28 mouse cellular contexts compared by ENCODE assay signal in the genomic region with DNA sequence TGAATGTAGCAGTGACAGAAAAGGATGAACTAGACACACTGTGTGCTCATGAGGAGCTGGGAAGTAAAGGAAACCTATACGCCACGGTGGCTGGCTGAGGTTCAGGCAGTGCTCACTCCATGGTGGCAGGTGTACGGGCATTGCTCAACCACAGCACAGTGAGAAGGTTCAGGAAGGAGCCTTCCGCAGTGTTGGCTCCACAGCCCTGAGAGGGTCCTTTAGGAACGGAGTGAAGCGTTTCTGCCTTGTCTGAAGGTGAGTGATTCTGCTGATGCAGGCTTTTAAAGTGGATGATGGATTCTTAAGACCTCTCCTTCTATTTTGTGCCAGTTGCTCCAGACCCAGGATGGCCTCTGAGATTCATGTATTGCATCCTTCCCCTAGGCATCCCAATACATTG.
"Had no signal": no experiment of that assay in that cellular context is flagged by ENCODE, and none has a peak within 500 bp of the region (broad histone marks: within the 10 kb centered on the region; RNA-seq: fewer than 3 reads in every experiment).

No protein-coding gene starts in this region.

- H3K27me3 ChIP-seq: embryonic facial prominence, embryonic 12.5 days; embryonic facial prominence, embryonic 13.5 days; embryonic facial prominence, embryonic 15.5 days; forebrain, embryonic 12.5 days; forebrain, embryonic 13.5 days; forebrain, embryonic 15.5 days had no signal

- H3K4me1 ChIP-seq: embryonic facial prominence, embryonic 12.5 days; forebrain, embryonic 10.5 days; forebrain, embryonic 13.5 days; forebrain, embryonic 15.5 days had no signal

- H3K27ac ChIP-seq: embryonic facial prominence, embryonic 10.5 days; embryonic facial prominence, embryonic 12.5 days; embryonic facial prominence, embryonic 13.5 days; embryonic facial prominence, embryonic 15.5 days; forebrain, embryonic 10.5 days; forebrain, embryonic 12.5 days; forebrain, embryonic 13.5 days; forebrain, embryonic 15.5 days; gastrocnemius, adult 2 months; heart, adult 2 months had no signal

- H3K4me3 ChIP-seq: embryonic facial prominence, embryonic 10.5 days; embryonic facial prominence, embryonic 12.5 days; embryonic facial prominence, embryonic 13.5 days; embryonic facial prominence, embryonic 15.5 days; erythroblast, embryonic 14.5 days; forebrain, embryonic 10.5 days; forebrain, embryonic 12.5 days; forebrain, embryonic 13.5 days; forebrain, embryonic 15.5 days; gastrocnemius, adult 2 months; heart, adult 2 months had no signal

- ATAC-seq: forebrain, embryonic 13.5 days; forebrain, embryonic 14.5 days; forebrain, embryonic 15.5 days; forebrain, embryonic 16.5 days; forebrain, postnatal 0 days had no signal

- H3K9me3 ChIP-seq: embryonic facial prominence, embryonic 10.5 days; embryonic facial prominence, embryonic 12.5 days; embryonic facial prominence, embryonic 13.5 days; embryonic facial prominence, embryonic 15.5 days; forebrain, embryonic 10.5 days; forebrain, embryonic 12.5 days; forebrain, embryonic 13.5 days; forebrain, embryonic 15.5 days had no signal

- H3K36me3 ChIP-seq: embryonic facial prominence, embryonic 10.5 days; embryonic facial prominence, embryonic 12.5 days; embryonic facial prominence, embryonic 13.5 days; embryonic facial prominence, embryonic 15.5 days; forebrain, embryonic 10.5 days; forebrain, embryonic 12.5 days; forebrain, embryonic 15.5 days had no signal

- H3K9ac ChIP-seq: embryonic facial prominence, embryonic 13.5 days; embryonic facial prominence, embryonic 15.5 days; forebrain, embryonic 12.5 days; forebrain, embryonic 13.5 days; forebrain, embryonic 15.5 days; forebrain, postnatal 0 days had no signal

- H3K4me2 ChIP-seq: embryonic facial prominence, embryonic 12.5 days; embryonic facial prominence, embryonic 13.5 days; embryonic facial prominence, embryonic 15.5 days; forebrain, embryonic 12.5 days; forebrain, embryonic 13.5 days; forebrain, embryonic 15.5 days had no signal

- DNase-seq: cerebellum, adult 2 months; cerebellum, adult 8-10 months; cerebellum, adult 9-10 months; cerebellum, adult 9-11 months; cerebellum, postnatal 10 days; cerebellum, postnatal 14 days; cerebellum, postnatal 25 days; cerebellum, postnatal 36 days; embryo, embryonic 11 days; forebrain, postnatal 0 days; gastrocnemius, adult 2 months; gastrocnemius, postnatal 10 days; gastrocnemius, postnatal 14 days; gastrocnemius, postnatal 25 days; gastrocnemius, postnatal 36 days; heart, adult 18-20 months; heart, adult 2 months had no signal
